Mouse (Mus musculus) liver, postnatal 0 days (tissue): ENCODE results near the gene Retreg3. TPM values are rescaled to one million over a fixed set of nuclear protein-coding genes. Genes with fewer than 3 reads are reported as not detected.
A peak's percentile ranks its signal among the peaks of the same experiment; 100 is the strongest.

Source experiments
- ATAC-seq: fragments of 200-750 bp; cut with Nextera tagmentation; 2 replicates; pipeline ENCODE4 v1.8.0; 2017; ENCODE audit warnings: mild to moderate bottlenecking, moderate library complexity
- DNase-seq: peaks from one replicate; pipeline ENCODE4 v3.0.0-alpha.2; 2016
- H3K27ac ChIP-seq: fragments of 300-500 bp; sonication (generic); 2 replicates; pipeline ENCODE4 v1.5.1; 2014; ENCODE audit warnings: antibody characterized with exemption, moderate library complexity, mild to moderate bottlenecking, low read depth
- H3K27me3 ChIP-seq: fragments of 300-500 bp; sonication (generic); 2 replicates; pipeline ENCODE4 v1.6.1; 2014; ENCODE audit warnings: low read length, control low read depth, mixed read lengths; ENCODE audit not compliant: insufficient read depth
- H3K36me3 ChIP-seq: fragments of 300-500 bp; sonication (generic); replicated peaks from 2 replicates; pipeline ENCODE4 v1.6.1; 2014; ENCODE audit warnings: mild to moderate bottlenecking, control low read depth, low read length, moderate library complexity, mixed read lengths; ENCODE audit not compliant: insufficient read depth
- H3K4me1 ChIP-seq: fragments of 300-500 bp; sonication (generic); 2 replicates; pipeline ENCODE4 v1.6.1; 2014; ENCODE audit warnings: antibody characterized with exemption, mild to moderate bottlenecking, control low read depth; ENCODE audit not compliant: insufficient read depth
- H3K4me2 ChIP-seq: fragments of 300-500 bp; sonication (generic); 2 replicates; pipeline ENCODE4 v1.6.1; 2014; ENCODE audit warnings: low read depth, mild to moderate bottlenecking, low read length, moderate library complexity, mixed read lengths
- H3K4me3 ChIP-seq: fragments of 300-500 bp; sonication (generic); 2 replicates; pipeline ENCODE4 v1.5.1; 2014; ENCODE audit warnings: low read depth, low read length
- H3K9ac ChIP-seq: fragments of 300-500 bp; sonication (generic); replicated peaks from 2 replicates; pipeline ENCODE4 v1.6.1; 2014; ENCODE audit warnings: mild to moderate bottlenecking, moderate library complexity
- H3K9me3 ChIP-seq: fragments of 300-500 bp; sonication (generic); 2 replicates; pipeline ENCODE4 v1.6.1; 2016; ENCODE audit warnings: mild to moderate bottlenecking, control low read depth, low read length, mixed read lengths
- CTCF ChIP-seq: sonication (generic); IDR thresholded peaks from 2 replicates; pipeline ENCODE4 v1.5.1; 2016; ENCODE audit warnings: antibody characterized with exemption, low read depth
- EP300 ChIP-seq: IDR thresholded peaks from 2 replicates; pipeline ENCODE4 v1.6.1; 2016; ENCODE audit warnings: antibody characterized with exemption, low read depth, mild to moderate bottlenecking
- WGBS: fragments of 180-500 bp; shearing (Covaris S2); extraction: QIAGEN DNeasy Blood & Tissue Kit; methylation state at CpG from one replicate; pipeline ENCODE4 v1.1.7; 2014; ENCODE audit not compliant: insufficient replicate concordance; 5-methylcytosine and 5-hydroxymethylcytosine counted together
- polyA plus RNA-seq: library from polyadenylated mRNA; unstranded; fragments of >200 nt; fragmentation: Nextera tagmentation; extraction: Ambion mirVana; gene quantifications from 2 replicates; pipeline ENCODE4 v1.2.1, GENCODE M21; 2015

The Retreg3 gene
- polyA plus RNA-seq, 1 experiment from 2014 or later, result 9.4 TPM

GRCm38 (mm10) chr11:101089931-101090330, 29.8 kb downstream of the Retreg3 start:
- H3K4me1 ChIP-seq, result peaks cover 26% of the 10 kb centered on the region
- WGBS, result 60% methylated on average over 1 of the region's 1 CpGs
- H3K36me3 ChIP-seq, result peaks cover 56% of the 10 kb centered on the region
- H3K9me3 ChIP-seq, result no peaks in the 10 kb centered on the region
- TF ChIP-seq EP300 (no peak), CTCF (no peak)
- no peak for ATAC-seq
- no peak overlapping the region for H3K4me2 ChIP-seq
- no peak overlapping the region for H3K4me3 ChIP-seq
- no peak for DNase-seq
- H3K27me3 ChIP-seq, result no peaks in the 10 kb centered on the region
- H3K9ac ChIP-seq, result no peak overlapping the region
- no peak overlapping the region for H3K27ac ChIP-seq

DNA sequence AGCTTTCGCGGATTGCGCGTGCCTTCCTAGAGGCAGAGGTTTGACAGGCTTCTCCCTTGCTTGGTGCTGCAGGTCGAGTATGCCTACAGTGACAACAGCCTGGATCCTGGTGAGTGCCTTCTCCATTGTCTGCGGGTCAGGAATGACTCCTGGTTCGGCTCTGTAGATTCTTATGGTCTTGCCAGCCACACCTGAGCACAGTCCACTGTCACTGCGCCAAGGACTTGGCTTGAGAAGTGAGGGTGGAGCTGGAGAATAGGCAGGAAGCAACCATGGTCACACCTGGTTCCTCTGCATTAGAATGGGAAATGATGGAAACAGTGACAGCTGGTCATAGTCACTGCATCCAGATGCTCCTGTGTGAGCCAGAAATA, 32.0 kb downstream of the Retreg3 start:
- H3K9me3 ChIP-seq, result no peaks in the 10 kb centered on the region
- WGBS, result 8% methylated on average over 8 of the region's 8 CpGs
- peaks cover 53% of the 10 kb centered on the region for H3K36me3 ChIP-seq

DNA sequence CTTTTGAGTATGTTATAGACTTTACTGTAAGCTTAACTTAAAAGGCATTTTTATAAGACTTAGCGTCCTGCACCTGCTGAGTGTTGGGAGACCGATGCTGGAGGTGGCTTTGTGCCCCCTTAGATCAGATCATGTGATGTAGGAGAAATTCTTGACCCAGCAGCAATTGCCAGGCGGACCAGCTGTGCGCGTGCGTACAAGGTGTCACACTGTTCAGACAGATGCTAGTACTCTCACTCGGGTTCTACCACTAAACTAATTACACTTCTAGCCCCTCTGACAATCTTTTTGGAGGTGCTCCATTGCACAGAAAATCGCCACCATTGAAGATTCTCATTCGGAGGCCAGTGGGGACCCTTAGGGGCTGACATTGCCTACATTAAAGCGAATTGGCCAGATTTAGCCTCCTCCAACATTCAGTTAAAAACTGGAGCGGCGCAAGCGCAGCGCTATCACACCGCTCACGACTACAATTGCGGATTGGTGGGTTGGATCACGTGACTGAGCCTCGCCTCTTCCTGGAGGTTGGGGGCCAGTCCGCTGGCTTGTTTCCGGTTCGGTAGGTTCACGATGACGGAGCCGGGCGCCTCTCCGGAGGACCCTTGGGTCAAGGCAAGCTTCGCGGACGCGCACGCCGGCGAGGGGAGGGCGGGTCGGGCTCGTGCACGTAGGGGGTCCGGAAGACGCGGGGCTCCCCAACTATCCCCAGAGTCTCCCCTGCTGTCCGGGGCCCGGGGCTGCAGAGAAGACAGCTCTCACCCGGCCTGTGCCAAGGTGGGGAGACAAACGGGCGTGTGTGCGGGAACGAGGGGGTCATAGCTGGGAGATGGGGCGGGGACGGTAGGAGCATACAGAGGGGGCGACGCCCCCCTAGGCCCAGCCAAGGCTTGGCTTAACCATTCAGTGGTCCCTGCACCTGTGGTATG, 32.7 kb downstream of the Retreg3 start, which contains the start of gene Mlx:
Gene Mlx (plus strand): TSS at position 522 of the 926 bp plus-strand sequence.
- Histone ChIP-seq H3K36me3 (peaks cover 46% of the 10 kb centered on the region), H3K4me1 (peaks cover 36% of the 10 kb centered on the region), H3K4me2 (peak within 1 kb of the TSS; percentile 98), H3K27me3 (no peaks in the 10 kb centered on the region), H3K9me3 (no peaks in the 10 kb centered on the region), H3K27ac (peak within 1 kb of the TSS; percentile 87), H3K9ac (peak within 1 kb of the TSS; percentile 86), H3K4me3 (peak within 1 kb of the TSS; percentile 80)
- no peak for TF ChIP-seq CTCF
- TF ChIP-seq EP300, result no peak
- ATAC-seq, result peak; percentile 73
- DNase-seq, result peak; percentile 91
- WGBS, result 2% methylated on average over 51 of the region's 52 CpGs

More for the DNA sequence above, 32.0 kb downstream of the Retreg3 start:
- ATAC-seq, result no peak
- Histone ChIP-seq H3K27ac (peak overlapping the region; percentile 87), H3K27me3 (no peaks in the 10 kb centered on the region), H3K4me2 (peak overlapping the region; percentile 98), H3K9ac (peak overlapping the region; percentile 86), H3K4me3 (peak overlapping the region; percentile 80), H3K4me1 (peaks cover 35% of the 10 kb centered on the region)
- TF ChIP-seq EP300 (no peak), CTCF (no peak)
- DNase-seq, result no peak

DNA sequence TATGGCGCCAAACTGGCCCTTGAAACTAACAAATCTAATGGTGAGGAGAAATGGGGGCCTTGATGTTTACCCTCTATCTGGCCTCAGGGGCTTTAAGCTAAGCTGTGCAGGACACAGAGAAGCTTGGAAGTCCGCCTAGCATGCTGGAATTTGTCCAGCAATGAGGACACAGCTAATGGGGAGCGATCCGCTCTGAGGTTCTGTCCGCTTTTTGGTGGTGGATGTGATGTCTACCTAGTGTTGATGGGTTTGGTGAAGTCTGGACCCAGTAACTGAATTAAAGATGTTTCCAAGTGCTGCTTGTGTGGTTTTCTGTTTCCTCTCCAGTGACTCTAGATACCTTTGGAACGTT, 33.4 kb downstream of the Retreg3 start:
- Histone ChIP-seq H3K27ac (peak overlapping the region; percentile 87), H3K36me3 (peaks cover 39% of the 10 kb centered on the region), H3K4me3 (peak overlapping the region; percentile 80; the same call in 1 of the 2 replicates), H3K4me2 (peak overlapping the region; percentile 98), H3K9me3 (no peaks in the 10 kb centered on the region), H3K4me1 (peaks cover 44% of the 10 kb centered on the region), H3K27me3 (no peaks in the 10 kb centered on the region), H3K9ac (peak overlapping the region; percentile 86; the same call in 1 of the 2 replicates)
- ATAC-seq, result no peak
- 76% methylated on average over 6 of the region's 6 CpGs for WGBS
- no peak for DNase-seq
- TF ChIP-seq CTCF (no peak), EP300 (no peak)

- WGBS, result 89% methylated on average over 18 of the region's 18 CpGs
- Histone ChIP-seq H3K9ac (no peak overlapping the region), H3K4me2 (no peak overlapping the region), H3K4me1 (peaks cover 46% of the 10 kb centered on the region), H3K36me3 (peaks cover 34% of the 10 kb centered on the region), H3K27me3 (no peaks in the 10 kb centered on the region), H3K9me3 (no peaks in the 10 kb centered on the region), H3K4me3 (no peak overlapping the region), H3K27ac (no peak overlapping the region)
- ATAC-seq, result no peak
- TF ChIP-seq EP300, result no peak
- no peak for TF ChIP-seq CTCF
- no peak for DNase-seq
Measured at GRCm38 (mm10) chr11:101085617-101086322, 33.9 kb downstream of the Retreg3 start.

- Histone ChIP-seq H3K27ac (no peak overlapping the region), H3K4me2 (no peak overlapping the region), H3K4me3 (no peak overlapping the region), H3K9me3 (no peaks in the 10 kb centered on the region), H3K27me3 (peaks cover 7% of the 10 kb centered on the region), H3K9ac (no peak overlapping the region), H3K4me1 (peaks cover 46% of the 10 kb centered on the region), H3K36me3 (peaks cover 29% of the 10 kb centered on the region)
- no peak for TF ChIP-seq CTCF
- no peak for TF ChIP-seq EP300
- ATAC-seq, result no peak
- DNase-seq, result no peak
- 91% methylated on average over 12 of the region's 12 CpGs for WGBS
Measured at GRCm38 (mm10) chr11:101084811-101085210, 34.9 kb downstream of the Retreg3 start.
